Mouse (Mus musculus) cerebellum, postnatal 14 days (tissue): ENCODE results near the gene Abcb5.

Experiments
- DNase-seq, 2 experiments: peaks; one replicate each; pipeline ENCODE4 v3.0.0; 2021; ENCODE audit warnings: mixed read lengths in 2 of 2

The Abcb5 gene

DNA sequence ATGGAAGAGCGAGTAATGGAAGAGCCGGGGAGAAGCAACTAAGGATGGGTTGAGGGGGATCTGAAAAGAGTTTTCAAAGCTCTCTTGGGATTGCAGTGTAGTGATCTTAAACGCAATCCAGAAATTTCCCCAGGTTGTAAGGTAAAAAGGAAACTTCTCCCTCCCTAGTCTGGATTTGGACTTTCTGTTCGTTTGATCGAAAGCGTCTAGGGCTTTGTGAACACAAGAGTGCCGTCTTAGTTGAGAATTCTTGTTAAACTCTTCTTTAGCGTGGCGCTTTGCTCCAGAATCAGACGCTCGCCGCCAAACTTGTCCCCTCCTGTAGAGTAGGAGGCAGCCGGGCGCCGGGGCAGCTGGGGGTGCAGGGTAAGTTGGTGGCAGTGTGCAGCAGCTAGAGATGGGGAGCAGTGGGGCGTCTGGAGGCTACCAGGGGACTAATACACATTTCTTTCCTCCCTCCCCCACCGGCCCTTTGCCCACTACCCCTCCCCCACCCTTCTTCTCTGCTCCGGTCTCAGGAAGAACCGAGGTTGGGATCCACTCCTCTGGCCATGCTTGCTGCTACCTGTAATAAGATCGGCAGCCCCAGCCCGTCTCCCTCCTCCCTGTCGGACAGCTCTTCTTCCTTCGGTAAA is 118.2 kb downstream of the Abcb5 start:
- DNase-seq, result peak in 1 of 2 experiments; percentile 6

- DNase-seq, result peak in 1 of 2 experiments; percentile 5
Observed at GRCm38 (mm10) chr12:118847381-118847780, 118.8 kb downstream of the Abcb5 start.

DNA sequence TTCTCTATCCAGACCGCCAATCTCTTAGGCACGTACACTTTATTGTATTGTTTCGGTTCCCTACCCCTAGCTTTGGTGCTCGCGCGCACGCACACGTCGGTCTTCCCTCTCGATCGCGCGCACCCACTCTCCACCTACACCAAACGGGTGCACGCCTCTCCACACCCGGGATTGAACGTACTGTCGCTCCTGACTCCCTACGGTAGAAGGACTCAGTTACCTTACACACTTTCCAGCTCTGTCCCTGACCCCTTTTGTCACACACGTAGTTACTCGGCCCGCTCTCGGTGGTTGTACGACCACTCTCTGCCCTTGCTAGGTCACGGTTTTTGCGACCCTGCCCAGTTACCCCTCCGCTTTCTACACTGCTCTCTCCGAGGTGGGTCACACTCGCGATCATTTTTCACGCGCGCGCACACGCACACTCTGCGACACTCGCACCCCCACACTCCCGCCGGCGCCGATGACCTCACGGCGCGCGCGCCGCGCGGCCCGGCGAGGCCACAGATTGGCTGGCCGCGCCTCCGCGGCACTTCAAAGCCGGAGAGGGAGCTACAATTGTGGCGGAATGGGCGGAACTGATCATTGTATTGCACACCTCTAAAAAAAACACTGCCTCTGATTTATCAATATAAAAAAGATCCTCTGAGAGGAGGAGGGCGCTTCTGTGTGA is 119.4 kb downstream of the Abcb5 start:
- DNase-seq, result peak; percentile 36 to 42

GRCm38 (mm10) chr12:118846221-118846620 is 120.0 kb downstream of the Abcb5 start, which contains the start of gene Sp8:
TSS of gene Sp8 (plus strand) at chr12:118846329.
- peak in 1 of 2 experiments; percentile 3 for DNase-seq

DNA sequence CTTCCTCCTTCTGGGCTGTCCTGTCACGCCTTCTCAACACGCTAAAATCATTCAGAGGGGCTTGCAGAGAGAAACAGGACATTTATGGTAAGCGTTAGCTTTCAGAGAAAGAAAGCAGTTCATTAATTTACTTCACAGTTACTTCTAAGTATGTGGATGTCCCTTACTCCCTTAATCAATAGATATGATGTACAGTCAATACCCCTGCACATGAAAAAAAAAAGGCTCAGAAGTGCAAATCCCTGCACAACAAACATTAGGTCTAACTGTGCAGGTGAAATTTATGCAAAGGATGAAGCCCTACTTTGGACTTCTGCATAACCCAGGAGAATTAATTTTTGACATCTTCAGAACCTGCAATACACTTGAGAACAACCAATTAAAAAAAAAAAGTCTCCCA is 120.9 kb downstream of the Abcb5 start:
- DNase-seq, result peak in 1 of 2 experiments; percentile 3

- DNase-seq, result no peak
Observed at GRCm38 (mm10) chr12:118844841-118845240, 121.4 kb downstream of the Abcb5 start.

DNA sequence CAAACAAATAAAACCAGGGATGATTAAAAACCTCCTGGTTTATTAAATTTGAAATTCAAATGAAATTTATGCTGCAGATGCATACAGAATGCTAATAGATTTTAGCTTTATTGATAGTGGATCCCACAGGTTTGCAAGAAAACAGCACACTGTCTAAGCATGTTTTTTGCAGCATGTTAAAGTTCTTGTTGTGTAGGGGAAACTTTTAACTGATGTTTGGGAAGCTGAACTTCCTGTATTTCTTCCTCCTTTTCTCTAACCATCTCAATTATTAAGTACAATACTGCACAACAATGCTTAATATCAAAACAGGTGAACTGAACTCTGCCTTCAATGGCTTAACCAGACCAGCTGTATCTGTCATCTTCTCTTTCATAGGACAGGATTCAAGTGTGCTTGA is 122.1 kb downstream of the Abcb5 start:
- DNase-seq, result peak in 1 of 2 experiments; percentile 2

DNA sequence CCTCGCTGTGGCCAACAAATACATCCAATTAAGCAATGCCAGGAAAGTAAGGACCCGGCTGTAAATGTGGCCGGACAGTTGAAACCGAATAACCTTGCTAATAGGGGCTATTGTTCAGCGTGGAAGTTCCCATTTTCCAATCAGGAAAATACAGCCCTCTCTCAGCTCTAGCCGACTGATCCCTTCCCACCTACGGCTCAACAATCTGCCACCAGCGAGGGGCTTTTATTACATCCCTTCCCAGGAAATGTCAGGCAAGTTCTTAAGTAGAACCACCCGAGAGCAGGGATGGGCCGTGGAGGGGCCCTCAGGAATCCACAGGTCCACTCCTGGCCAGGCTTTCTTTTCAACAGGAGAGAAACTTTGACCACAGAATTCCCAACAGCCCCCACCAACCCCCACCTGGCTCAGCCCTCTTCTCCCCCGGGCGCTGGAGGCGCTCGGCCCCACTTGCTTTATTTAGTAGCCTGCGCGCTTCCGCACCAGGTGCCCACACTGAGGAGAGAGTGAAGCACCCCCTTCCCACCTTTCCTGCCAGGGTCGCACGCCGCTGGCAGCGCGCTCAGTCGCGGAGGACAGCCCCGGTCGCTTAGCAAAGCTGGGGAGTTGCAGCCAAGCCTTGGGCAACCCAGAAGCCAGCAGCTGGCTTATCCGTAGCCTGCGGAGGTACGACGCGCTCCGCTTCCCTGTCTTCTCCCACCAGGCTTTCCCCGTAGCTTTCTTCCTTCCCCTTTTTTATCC is 123.4 kb downstream of the Abcb5 start:
- peak; percentile 12 to 19 for DNase-seq

DNA sequence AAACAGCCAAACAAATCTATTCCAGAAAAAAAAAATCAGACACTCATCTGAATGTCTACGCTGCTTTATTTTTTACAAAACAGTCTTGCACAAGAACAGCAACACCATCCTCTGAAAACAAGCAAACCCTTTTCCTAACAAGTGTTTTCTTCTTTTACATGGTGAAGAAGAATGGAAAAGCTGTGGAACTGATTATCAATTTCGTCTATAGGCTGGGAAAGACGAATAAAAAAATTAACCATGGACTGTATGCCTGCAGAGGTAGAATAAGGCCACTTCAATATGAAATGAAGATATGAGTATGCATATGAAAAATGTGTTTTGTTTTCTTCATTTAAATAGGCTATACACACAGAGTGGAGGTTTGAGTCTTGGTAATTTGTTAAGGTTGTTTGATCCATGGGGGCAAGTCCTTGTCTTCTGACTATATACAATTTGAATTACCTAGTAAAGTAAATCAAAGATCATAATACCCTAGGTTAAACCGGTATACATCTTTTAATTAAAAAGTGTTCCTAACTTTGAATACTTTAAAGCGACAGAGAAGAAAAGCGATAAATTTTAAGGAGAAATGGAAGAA is 124.2 kb downstream of the Abcb5 start:
- DNase-seq, result peak in 1 of 2 experiments; percentile 11

GRCm38 (mm10) chr12:118841381-118841922 is 124.8 kb downstream of the Abcb5 start:
- peak in 1 of 2 experiments; percentile 25 for DNase-seq

DNA sequence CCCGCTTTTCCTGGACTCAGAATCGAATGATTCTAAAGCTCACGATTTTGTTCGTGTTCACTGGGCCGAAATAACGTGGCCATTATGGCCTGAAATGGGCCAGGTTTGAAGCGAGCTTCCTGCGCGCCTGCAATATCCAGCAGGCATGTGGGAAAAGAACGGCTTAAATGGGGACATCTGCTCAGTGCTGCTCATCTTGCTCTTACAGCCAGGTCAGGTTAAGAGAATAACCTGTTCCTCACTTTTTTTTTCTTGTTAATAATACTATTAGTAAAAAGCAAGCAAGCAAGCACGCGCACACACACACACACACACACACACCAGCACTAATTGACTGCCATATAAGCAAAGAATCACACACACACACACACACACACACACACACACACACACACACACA is 125.4 kb downstream of the Abcb5 start:
- DNase-seq, result peak in 1 of 2 experiments; percentile 24

GRCm38 (mm10) chr12:118840301-118840700 is 125.9 kb downstream of the Abcb5 start:
- DNase-seq, result peak in 1 of 2 experiments; percentile 25

GRCm38 (mm10) chr12:118839398-118839797 is 126.8 kb downstream of the Abcb5 start:
- peak in 1 of 2 experiments; percentile 5 for DNase-seq

DNA sequence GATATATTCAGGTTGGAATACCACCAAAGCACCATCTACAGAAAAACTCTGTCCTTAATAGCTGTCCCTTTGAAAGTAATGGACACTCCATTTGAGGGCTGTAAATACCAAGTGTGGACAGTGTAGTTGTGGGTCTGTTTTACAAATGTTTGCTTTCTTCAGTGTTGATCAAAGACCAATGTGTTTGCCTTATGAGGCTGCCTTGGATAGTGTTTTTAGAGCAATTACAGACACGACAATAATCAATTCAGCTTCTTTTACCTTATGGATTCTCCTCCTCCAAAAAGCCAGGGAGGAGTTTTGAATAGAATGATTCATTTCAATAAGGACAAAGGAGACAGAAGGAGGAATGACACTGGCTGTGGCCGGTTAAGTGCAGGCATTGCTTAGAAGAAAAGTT is 128.0 kb downstream of the Abcb5 start:
- DNase-seq, result peak in 1 of 2 experiments; percentile 4

- DNase-seq, result peak in 1 of 2 experiments; percentile 14
Observed at GRCm38 (mm10) chr12:118837361-118837760, 128.9 kb downstream of the Abcb5 start.

- DNase-seq, result peak; percentile 4 to 7
Observed at GRCm38 (mm10) chr12:118836411-118837341, 129.5 kb downstream of the Abcb5 start.

GRCm38 (mm10) chr12:118829881-118830280 is 136.3 kb downstream of the Abcb5 start:
- no peak for DNase-seq
